Mouse (Mus musculus): ENCODE results near the gene Ndufb5. TPM values are rescaled to one million over a fixed set of nuclear protein-coding genes. Genes with fewer than 3 reads are reported as not detected.
A peak's percentile ranks its signal among the peaks of the same experiment; 100 is the strongest.
"Not testable (repeated sequence)": the region's sequence is repeated elsewhere in the genome, so short reads cannot be mapped to it uniquely, and the experiment has no call there.

The Ndufb5 gene
- polyA plus RNA-seq (2015; fragmentation: Nextera tagmentation; extraction: Ambion mirVana) = 263 and 276 TPM in 2 replicates

GRCm38 (mm10) chr3:32736244-32737171 lies at the start of gene Ndufb5:
Gene Ndufb5, plus strand, starts transcription at chr3:32736990.
- ATAC-seq (ENCODE audit: insufficient number of reproducible peaks, low FRiP score, low TSS enrichment, low read depth) = peak; percentile 99
- WGBS = under 1% methylated on average over 62 of the region's 62 CpGs
- peaks cover 12% of the 10 kb centered on the region for H3K4me1 ChIP-seq
- H3K27me3 ChIP-seq = no peaks in the 10 kb centered on the region
- peak within 1 kb of the TSS; percentile 84 for H3K27ac ChIP-seq
- H3K4me3 ChIP-seq = peak within 1 kb of the TSS; percentile 82
- H3K4me2 ChIP-seq = peak within 1 kb of the TSS; percentile 85
- H3K9me3 ChIP-seq = no peaks in the 10 kb centered on the region
- peak within 1 kb of the TSS; percentile 73 for H3K9ac ChIP-seq
- H3K36me3 ChIP-seq = peaks cover 29% of the 10 kb centered on the region

GRCm38 (mm10) chr3:32687156-32687555 lies 49.6 kb upstream of the Ndufb5 start:
- Histone ChIP-seq H3K9me3 (no peaks in the 10 kb centered on the region), H3K4me2 (no peak overlapping the region), H3K9ac (no peak overlapping the region), H3K4me1 (no peaks in the 10 kb centered on the region), H3K27ac (no peak overlapping the region), H3K36me3 (no peaks in the 10 kb centered on the region), H3K4me3 (no peak overlapping the region), H3K27me3 (no peaks in the 10 kb centered on the region)
- no peak for ATAC-seq (ENCODE audit: insufficient number of reproducible peaks, low FRiP score, low TSS enrichment, low read depth)
- 26% methylated on average over 4 of the region's 4 CpGs for WGBS

- H3K27me3 ChIP-seq = no peaks in the 10 kb centered on the region
- H3K9me3 ChIP-seq = no peaks in the 10 kb centered on the region
- WGBS = 79% methylated on average over 9 of the region's 9 CpGs
- H3K4me3 ChIP-seq = no peak overlapping the region
- H3K36me3 ChIP-seq = no peaks in the 10 kb centered on the region
- H3K9ac ChIP-seq = no peak overlapping the region
- H3K4me2 ChIP-seq = no peak overlapping the region
- no peak for ATAC-seq (ENCODE audit: insufficient number of reproducible peaks, low FRiP score, low TSS enrichment, low read depth)
- no peak overlapping the region for H3K27ac ChIP-seq
- no peaks in the 10 kb centered on the region for H3K4me1 ChIP-seq
Observed at GRCm38 (mm10) chr3:32689567-32689999, 47.2 kb upstream of the Ndufb5 start.

- Histone ChIP-seq H3K27me3 (no peaks in the 10 kb centered on the region), H3K36me3 (no peaks in the 10 kb centered on the region), H3K9ac (no peak overlapping the region), H3K4me2 (no peak overlapping the region), H3K27ac (no peak overlapping the region), H3K9me3 (no peaks in the 10 kb centered on the region), H3K4me1 (no peaks in the 10 kb centered on the region), H3K4me3 (no peak overlapping the region)
- no peak for ATAC-seq (ENCODE audit: insufficient number of reproducible peaks, low FRiP score, low TSS enrichment, low read depth)
- 90% methylated on average over 3 of the region's 3 CpGs for WGBS
Observed at GRCm38 (mm10) chr3:32690008-32690407, 46.8 kb upstream of the Ndufb5 start.

- Histone ChIP-seq H3K9me3 (no peaks in the 10 kb centered on the region), H3K4me1 (no peaks in the 10 kb centered on the region), H3K36me3 (no peaks in the 10 kb centered on the region), H3K4me3 (no peak overlapping the region), H3K27ac (no peak overlapping the region), H3K27me3 (no peaks in the 10 kb centered on the region), H3K9ac (no peak overlapping the region), H3K4me2 (no peak overlapping the region)
- WGBS = 48% methylated on average over 1 of the region's 1 CpGs
- ATAC-seq (ENCODE audit: insufficient number of reproducible peaks, low FRiP score, low TSS enrichment, low read depth) = no peak
Observed at GRCm38 (mm10) chr3:32690901-32691300, 45.9 kb upstream of the Ndufb5 start.

GRCm38 (mm10) chr3:32691841-32692240 lies 44.9 kb upstream of the Ndufb5 start:
- Histone ChIP-seq H3K9ac (no peak overlapping the region), H3K4me1 (no peaks in the 10 kb centered on the region), H3K27me3 (no peaks in the 10 kb centered on the region), H3K36me3 (no peaks in the 10 kb centered on the region), H3K9me3 (no peaks in the 10 kb centered on the region), H3K4me2 (no peak overlapping the region), H3K27ac (no peak overlapping the region), H3K4me3 (no peak overlapping the region)
- no peak for ATAC-seq (ENCODE audit: insufficient number of reproducible peaks, low FRiP score, low TSS enrichment, low read depth)
- WGBS = 79% methylated on average over 5 of the region's 5 CpGs

- WGBS = 68% methylated on average over 5 of the region's 5 CpGs
- Histone ChIP-seq H3K27ac (no peak overlapping the region), H3K36me3 (no peaks in the 10 kb centered on the region), H3K4me2 (no peak overlapping the region), H3K9ac (no peak overlapping the region), H3K4me3 (no peak overlapping the region), H3K27me3 (no peaks in the 10 kb centered on the region), H3K4me1 (no peaks in the 10 kb centered on the region), H3K9me3 (no peaks in the 10 kb centered on the region)
- ATAC-seq (ENCODE audit: insufficient number of reproducible peaks, low FRiP score, low TSS enrichment, low read depth) = no peak
Observed at GRCm38 (mm10) chr3:32694211-32694610, 42.6 kb upstream of the Ndufb5 start.

GRCm38 (mm10) chr3:32694737-32695582 lies 41.8 kb upstream of the Ndufb5 start:
- Histone ChIP-seq H3K27me3 (no peaks in the 10 kb centered on the region), H3K36me3 (no peaks in the 10 kb centered on the region), H3K9ac (no peak overlapping the region), H3K4me2 (no peak overlapping the region), H3K9me3 (no peaks in the 10 kb centered on the region), H3K4me3 (no peak overlapping the region), H3K4me1 (no peaks in the 10 kb centered on the region), H3K27ac (no peak overlapping the region)
- ATAC-seq (ENCODE audit: insufficient number of reproducible peaks, low FRiP score, low TSS enrichment, low read depth) = no peak
- WGBS = 67% methylated on average over 12 of the region's 12 CpGs

- H3K36me3 ChIP-seq = no peaks in the 10 kb centered on the region
- no peaks in the 10 kb centered on the region for H3K27me3 ChIP-seq
- no peaks in the 10 kb centered on the region for H3K4me1 ChIP-seq
- H3K9ac ChIP-seq = no peak overlapping the region
- H3K9me3 ChIP-seq = no peaks in the 10 kb centered on the region
- H3K27ac ChIP-seq = no peak overlapping the region
- no peak overlapping the region for H3K4me3 ChIP-seq
- 87% methylated on average over 4 of the region's 4 CpGs for WGBS
- no peak for ATAC-seq (ENCODE audit: insufficient number of reproducible peaks, low FRiP score, low TSS enrichment, low read depth)
- no peak overlapping the region for H3K4me2 ChIP-seq
Observed at GRCm38 (mm10) chr3:32695583-32695980, 41.2 kb upstream of the Ndufb5 start.

GRCm38 (mm10) chr3:32698228-32698863 lies 38.4 kb upstream of the Ndufb5 start:
- Histone ChIP-seq H3K9me3 (no peaks in the 10 kb centered on the region), H3K4me1 (no peaks in the 10 kb centered on the region), H3K9ac (no peak overlapping the region), H3K27me3 (no peaks in the 10 kb centered on the region), H3K4me3 (no peak overlapping the region), H3K36me3 (no peaks in the 10 kb centered on the region), H3K27ac (no peak overlapping the region), H3K4me2 (no peak overlapping the region)
- WGBS = 40% methylated on average over 7 of the region's 7 CpGs
- 0 out of 2 replicates have a peak, but pooled peaks have one; percentile 44 for ATAC-seq (ENCODE audit: insufficient number of reproducible peaks, low FRiP score, low TSS enrichment, low read depth)

GRCm38 (mm10) chr3:32704021-32704420 lies 32.8 kb upstream of the Ndufb5 start:
- not testable (repeated sequence) for H3K9me3 ChIP-seq; H3K4me2 ChIP-seq; H3K4me3 ChIP-seq; H3K27ac ChIP-seq; ATAC-seq (ENCODE audit: insufficient number of reproducible peaks, low FRiP score, low TSS enrichment, low read depth); H3K36me3 ChIP-seq; H3K4me1 ChIP-seq; H3K27me3 ChIP-seq; H3K9ac ChIP-seq
- 93% methylated on average over 6 of the region's 6 CpGs for WGBS
